Mouse (Mus musculus) MEL-GATA-1-ER (cell line): ENCODE results near the gene Plppr3.

Source experiments
- DNase-seq: peaks from one replicate; pipeline ENCODE4 v3.0.0-alpha.2; 2012; ENCODE audit warnings: low read depth; ENCODE audit errors: extremely low read depth

Plppr3 gene

GRCm38 (mm10) chr10:79821731-79822130 is 52.7 kb downstream of the Plppr3 start:
- DNase-seq = no peak

DNA sequence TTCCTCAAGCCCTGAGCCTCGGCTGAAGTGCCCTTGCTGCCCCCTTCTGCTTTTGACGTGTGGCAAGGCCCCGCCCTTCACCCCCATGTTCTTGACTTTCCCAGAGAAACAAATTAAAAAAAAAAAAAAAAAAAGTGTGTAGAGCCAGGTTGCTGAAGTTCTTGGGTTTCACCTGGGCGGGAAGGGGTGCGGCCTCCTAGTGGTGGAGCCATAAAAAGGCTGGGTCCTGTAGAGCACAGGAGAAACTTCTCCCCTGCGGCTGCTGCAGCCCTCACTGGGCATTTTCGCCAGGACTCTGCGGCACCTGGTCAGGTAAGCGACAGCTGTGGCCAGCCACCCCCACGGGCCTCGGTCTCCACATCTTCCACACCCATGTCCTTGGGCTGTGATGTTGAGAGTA is 53.7 kb downstream of the Plppr3 start, which contains the start of gene Misp:
Misp (plus strand) TSS at position 208 of the 400 bp plus-strand sequence.
- no peak for DNase-seq

GRCm38 (mm10) chr10:79820277-79820676 is 54.2 kb downstream of the Plppr3 start:
- no peak for DNase-seq

DNA sequence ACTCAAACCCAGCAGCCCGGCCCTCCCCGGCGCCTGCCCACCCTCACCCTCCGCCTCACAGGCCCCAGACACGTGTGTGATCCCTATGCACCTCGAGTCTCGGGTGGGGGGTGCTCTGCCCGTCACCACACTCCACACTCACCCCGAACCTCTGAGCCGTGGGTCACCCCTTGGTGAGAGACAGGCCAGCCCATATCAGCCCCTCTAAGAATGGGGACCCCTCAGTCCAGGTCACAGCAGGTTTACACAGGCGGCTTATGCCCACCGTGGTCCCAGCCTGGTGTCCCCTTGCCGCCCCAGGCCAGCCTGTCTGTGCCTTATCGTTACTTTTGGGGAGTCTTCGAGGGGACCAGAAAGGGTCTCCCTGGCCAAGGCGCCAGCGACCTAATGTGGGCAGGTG is 54.8 kb downstream of the Plppr3 start:
- no peak for DNase-seq

DNA sequence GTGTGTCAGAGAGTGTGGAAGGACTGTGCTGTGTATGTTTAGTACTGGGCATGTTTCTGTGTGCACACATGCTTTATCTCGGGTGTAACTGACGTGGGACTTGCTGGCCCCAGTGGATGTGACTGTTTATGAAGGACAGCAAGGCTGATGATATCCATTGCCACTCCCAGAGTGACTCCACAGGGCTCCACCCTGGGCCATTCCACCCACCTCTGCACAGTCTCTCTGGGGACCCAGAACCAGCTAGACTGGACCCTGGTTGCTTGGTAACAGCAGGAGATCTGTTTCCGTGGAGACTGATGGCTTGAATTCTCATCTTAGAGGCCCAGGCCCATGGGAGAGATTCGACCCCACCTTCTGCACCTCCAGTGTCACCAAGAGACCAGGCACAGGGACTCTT is 56.2 kb downstream of the Plppr3 start:
- DNase-seq = no peak

- no peak for DNase-seq
Measured at GRCm38 (mm10) chr10:79817111-79817510, 57.3 kb downstream of the Plppr3 start.

GRCm38 (mm10) chr10:79815671-79816494 is 58.6 kb downstream of the Plppr3 start:
- DNase-seq = no peak

DNA sequence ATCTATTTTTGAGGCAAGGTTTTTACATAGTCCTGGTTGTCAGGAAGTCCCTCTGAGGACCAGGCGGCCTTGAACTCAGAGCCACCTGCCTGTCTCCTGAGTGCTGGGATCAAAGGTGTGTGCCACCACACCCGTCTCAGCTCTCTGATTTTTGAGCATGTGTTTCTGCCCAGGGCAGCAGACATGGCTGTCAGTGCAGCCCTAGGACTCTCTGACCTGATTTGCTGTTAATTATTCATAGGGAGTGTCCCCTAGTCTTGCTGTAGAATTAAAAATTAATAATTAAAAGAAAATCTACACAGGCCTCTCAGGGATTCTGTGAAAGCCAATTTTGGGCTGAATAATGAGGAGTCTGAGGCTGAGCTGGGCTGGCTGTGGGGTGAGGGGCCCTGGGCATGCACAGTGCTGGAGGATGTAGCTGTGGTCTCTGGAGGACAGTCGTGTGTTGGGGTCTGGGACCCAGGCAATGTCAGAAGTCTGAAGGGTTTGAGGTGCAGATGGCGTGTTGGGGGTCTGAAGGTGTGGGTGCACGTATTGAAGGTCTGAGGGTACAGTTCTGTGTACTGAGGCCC is 60.1 kb downstream of the Plppr3 start:
- no peak for DNase-seq

DNA sequence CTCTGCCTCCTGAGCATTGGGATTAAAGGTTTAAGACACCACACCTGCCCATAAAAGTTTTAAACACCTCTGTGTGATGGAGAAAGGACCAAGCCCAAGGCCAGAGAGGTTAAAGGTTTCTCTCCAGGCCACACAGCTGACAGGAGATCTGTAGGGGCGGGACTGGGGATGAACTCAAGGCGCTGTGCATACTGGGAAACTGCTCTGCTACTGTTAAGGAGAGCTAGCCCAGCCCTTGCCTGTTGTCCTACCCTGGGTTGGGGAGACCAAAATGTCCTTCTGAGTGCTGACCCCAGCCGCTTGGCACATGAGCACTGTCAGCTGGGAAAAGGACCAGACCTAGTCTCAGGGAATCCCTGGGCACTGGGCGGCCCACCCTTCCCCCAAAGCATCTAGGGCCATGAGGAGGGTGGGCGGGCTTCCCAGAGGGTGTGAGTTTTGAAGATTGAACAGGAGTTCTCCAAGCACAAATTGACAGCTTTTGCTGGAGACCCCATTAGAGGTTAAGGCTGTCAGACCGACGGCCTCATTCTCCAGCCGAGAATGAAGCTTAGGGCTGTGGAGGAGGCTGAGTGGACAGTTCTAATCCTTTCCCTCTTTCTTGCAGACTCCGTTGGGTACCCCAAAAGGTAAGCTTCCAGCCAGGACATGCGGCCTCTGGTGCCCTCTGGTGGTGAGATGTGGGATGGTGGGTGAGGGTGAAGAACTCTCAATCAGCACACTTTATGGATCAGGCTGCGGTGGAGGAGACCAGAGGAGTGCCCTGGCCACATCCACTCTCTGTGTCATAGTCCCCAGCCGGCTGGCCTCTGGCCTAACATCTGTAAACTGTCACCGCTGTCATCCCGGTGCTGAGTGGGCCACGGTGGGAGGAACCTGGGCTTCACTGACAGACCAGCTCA is 62.4 kb downstream of the Plppr3 start:
- DNase-seq = no peak
